Mouse (Mus musculus) hindbrain, embryonic 12.5 days (tissue): ENCODE measurements at regions not wholly inside any gene's neighbourhood (a gene's known extent, or its start where the extent isn't known, plus 50 kb on each side); places are given as distances from the start of the nearest gene placed in this dataset.
A peak's percentile ranks its signal among the peaks of the same experiment; 100 is the strongest.

Experiments
- ATAC-seq: fragments of 200-750 bp; cut with Nextera tagmentation; 2 replicates; pipeline ENCODE4 v1.8.0; 2017; ENCODE audit warnings: moderate TSS enrichment; ENCODE audit not compliant: low FRiP score
- H3K27ac ChIP-seq: fragments of 300-500 bp; sonication (generic); 2 replicates; pipeline ENCODE4 v1.5.1; 2016; ENCODE audit warnings: mild to moderate bottlenecking
- H3K27me3 ChIP-seq: fragments of 300-500 bp; sonication (generic); 2 replicates; pipeline ENCODE4 v1.6.1; 2016; ENCODE audit warnings: mild to moderate bottlenecking
- H3K36me3 ChIP-seq: fragments of 300-500 bp; sonication (generic); 2 replicates; pipeline ENCODE4 v1.6.1; 2016; ENCODE audit warnings: mild to moderate bottlenecking
- H3K4me1 ChIP-seq: fragments of 300-500 bp; sonication (generic); 2 replicates; pipeline ENCODE4 v1.6.1; 2016
- H3K4me2 ChIP-seq: fragments of 300-500 bp; sonication (generic); replicated peaks from 2 replicates; pipeline ENCODE4 v1.6.1; 2016; ENCODE audit warnings: mild to moderate bottlenecking
- H3K4me3 ChIP-seq: fragments of 300-500 bp; sonication (generic); 2 replicates; pipeline ENCODE4 v1.5.1; 2016; ENCODE audit warnings: mild to moderate bottlenecking
- H3K9ac ChIP-seq: fragments of 300-500 bp; sonication (generic); 2 replicates; pipeline ENCODE4 v1.6.1; 2016; ENCODE audit warnings: mild to moderate bottlenecking, moderate library complexity
- H3K9me3 ChIP-seq: fragments of 300-500 bp; sonication (generic); replicated peaks from 2 replicates; pipeline ENCODE4 v1.6.1; 2016; ENCODE audit warnings: mild to moderate bottlenecking
- WGBS: fragments of 180-500 bp; shearing (Covaris S2); methylation state at CpG from one replicate; pipeline ENCODE4 v1.1.7; 2016; 5-methylcytosine and 5-hydroxymethylcytosine counted together

- Histone ChIP-seq H3K36me3 (no peaks in the 10 kb centered on the region), H3K27me3 (no peaks in the 10 kb centered on the region), H3K9ac (no peak overlapping the region), H3K4me2 (no peak overlapping the region), H3K4me1 (no peaks in the 10 kb centered on the region), H3K4me3 (no peak overlapping the region), H3K9me3 (no peaks in the 10 kb centered on the region), H3K27ac (no peak overlapping the region)
- WGBS, result 76% methylated on average over 2 of the region's 2 CpGs
- no peak for ATAC-seq
These were observed 90.5 kb downstream of the Minar1 start for GRCm38 (mm10) chr9:89532435-89532834.

- H3K27ac ChIP-seq, result no peak overlapping the region
- WGBS, result 69% methylated on average over 1 of the region's 1 CpGs
- H3K9me3 ChIP-seq, result no peaks in the 10 kb centered on the region
- H3K9ac ChIP-seq, result no peak overlapping the region
- no peaks in the 10 kb centered on the region for H3K36me3 ChIP-seq
- no peak overlapping the region for H3K4me3 ChIP-seq
- H3K27me3 ChIP-seq, result no peaks in the 10 kb centered on the region
- no peak overlapping the region for H3K4me2 ChIP-seq
- no peak for ATAC-seq
- no peaks in the 10 kb centered on the region for H3K4me1 ChIP-seq
These were observed 98.8 kb downstream of the Minar1 start for GRCm38 (mm10) chr9:89524137-89524536.

GRCm38 (mm10) chr9:89523705-89524104, 99.2 kb downstream of the Minar1 start:
- Histone ChIP-seq H3K4me2 (no peak overlapping the region), H3K36me3 (no peaks in the 10 kb centered on the region), H3K9ac (no peak overlapping the region), H3K27me3 (no peaks in the 10 kb centered on the region), H3K4me1 (no peaks in the 10 kb centered on the region), H3K4me3 (no peak overlapping the region), H3K27ac (no peak overlapping the region), H3K9me3 (no peaks in the 10 kb centered on the region)
- WGBS, result 70% methylated on average over 3 of the region's 3 CpGs
- no peak for ATAC-seq

- WGBS, result 93% methylated on average over 6 of the region's 6 CpGs
- ATAC-seq, result peak; percentile 40; the same call in 1 of the 2 replicates
- H3K27ac ChIP-seq, result no peak overlapping the region
- H3K4me3 ChIP-seq, result no peak overlapping the region
- H3K4me2 ChIP-seq, result no peak overlapping the region
- no peaks in the 10 kb centered on the region for H3K9me3 ChIP-seq
- no peaks in the 10 kb centered on the region for H3K27me3 ChIP-seq
- H3K36me3 ChIP-seq, result no peaks in the 10 kb centered on the region
- no peaks in the 10 kb centered on the region for H3K4me1 ChIP-seq
- H3K9ac ChIP-seq, result no peak overlapping the region
These were observed 114.4 kb downstream of the Minar1 start for GRCm38 (mm10) chr9:89508407-89509101.

GRCm38 (mm10) chr9:89502083-89502482, 120.8 kb downstream of the Minar1 start:
- Histone ChIP-seq H3K27ac (no peak overlapping the region), H3K4me1 (peaks cover 1% of the 10 kb centered on the region), H3K9me3 (no peaks in the 10 kb centered on the region), H3K9ac (no peak overlapping the region), H3K27me3 (no peaks in the 10 kb centered on the region), H3K4me2 (no peak overlapping the region), H3K36me3 (no peaks in the 10 kb centered on the region), H3K4me3 (no peak overlapping the region)
- no peak for ATAC-seq
- WGBS, result 87% methylated on average over 2 of the region's 2 CpGs

GRCm38 (mm10) chr9:89497399-89497749, 125.6 kb downstream of the Minar1 start:
- peak overlapping the region; percentile 90 for H3K27ac ChIP-seq
- H3K27me3 ChIP-seq, result no peaks in the 10 kb centered on the region
- ATAC-seq, result peak; percentile 89
- no peaks in the 10 kb centered on the region for H3K36me3 ChIP-seq
- peak overlapping the region; percentile 3; the same call in 1 of the 2 replicates for H3K4me2 ChIP-seq
- peaks cover 11% of the 10 kb centered on the region for H3K4me1 ChIP-seq
- H3K9me3 ChIP-seq, result no peaks in the 10 kb centered on the region
- no peak overlapping the region for H3K9ac ChIP-seq
- 21% methylated on average over 6 of the region's 7 CpGs for WGBS
- H3K4me3 ChIP-seq, result no peak overlapping the region

- Histone ChIP-seq H3K27me3 (no peaks in the 10 kb centered on the region), H3K27ac (peak overlapping the region; percentile 90), H3K36me3 (no peaks in the 10 kb centered on the region), H3K9me3 (no peaks in the 10 kb centered on the region), H3K9ac (no peak overlapping the region), H3K4me3 (no peak overlapping the region), H3K4me2 (peak overlapping the region; percentile 3; the same call in 1 of the 2 replicates), H3K4me1 (peaks cover 11% of the 10 kb centered on the region)
- 36% methylated on average over 14 of the region's 14 CpGs for WGBS
- ATAC-seq, result peak; percentile 75
These were observed 126.1 kb downstream of the Minar1 start for GRCm38 (mm10) chr9:89496729-89497398.

GRCm38 (mm10) chr9:89487601-89488000, 135.3 kb downstream of the Minar1 start:
- no peak overlapping the region for H3K9ac ChIP-seq
- no peaks in the 10 kb centered on the region for H3K9me3 ChIP-seq
- H3K27me3 ChIP-seq, result no peaks in the 10 kb centered on the region
- no peaks in the 10 kb centered on the region for H3K36me3 ChIP-seq
- H3K27ac ChIP-seq, result no peak overlapping the region
- H3K4me3 ChIP-seq, result no peak overlapping the region
- H3K4me1 ChIP-seq, result no peaks in the 10 kb centered on the region
- H3K4me2 ChIP-seq, result no peak overlapping the region
- no peak for ATAC-seq
- 83% methylated on average over 4 of the region's 4 CpGs for WGBS

GRCm38 (mm10) chr9:89479406-89479805, 143.5 kb downstream of the Minar1 start:
- H3K4me2 ChIP-seq, result no peak overlapping the region
- H3K9me3 ChIP-seq, result no peaks in the 10 kb centered on the region
- H3K36me3 ChIP-seq, result no peaks in the 10 kb centered on the region
- 88% methylated on average over 3 of the region's 3 CpGs for WGBS
- H3K27ac ChIP-seq, result no peak overlapping the region
- no peak for ATAC-seq
- no peak overlapping the region for H3K9ac ChIP-seq
- H3K4me3 ChIP-seq, result no peak overlapping the region
- no peaks in the 10 kb centered on the region for H3K4me1 ChIP-seq
- no peaks in the 10 kb centered on the region for H3K27me3 ChIP-seq

- H3K9me3 ChIP-seq, result no peaks in the 10 kb centered on the region
- ATAC-seq, result no peak
- no peak overlapping the region for H3K4me3 ChIP-seq
- no peaks in the 10 kb centered on the region for H3K36me3 ChIP-seq
- no peak overlapping the region for H3K9ac ChIP-seq
- no peak overlapping the region for H3K4me2 ChIP-seq
- H3K27ac ChIP-seq, result no peak overlapping the region
- no peaks in the 10 kb centered on the region for H3K4me1 ChIP-seq
- 34% methylated on average over 5 of the region's 5 CpGs for WGBS
- H3K27me3 ChIP-seq, result no peaks in the 10 kb centered on the region
These were observed 161.7 kb downstream of the Minar1 start for GRCm38 (mm10) chr9:89461190-89461589.

GRCm38 (mm10) chr9:89456666-89457065, 166.3 kb downstream of the Minar1 start:
- no peak overlapping the region for H3K27ac ChIP-seq
- no peak overlapping the region for H3K4me2 ChIP-seq
- 89% methylated on average over 3 of the region's 3 CpGs for WGBS
- no peak overlapping the region for H3K4me3 ChIP-seq
- H3K9me3 ChIP-seq, result no peaks in the 10 kb centered on the region
- H3K36me3 ChIP-seq, result no peaks in the 10 kb centered on the region
- no peak overlapping the region for H3K9ac ChIP-seq
- no peak for ATAC-seq
- no peaks in the 10 kb centered on the region for H3K27me3 ChIP-seq
- no peaks in the 10 kb centered on the region for H3K4me1 ChIP-seq

GRCm38 (mm10) chr9:89449656-89450055, 173.3 kb downstream of the Minar1 start:
- Histone ChIP-seq H3K27me3 (no peaks in the 10 kb centered on the region), H3K9me3 (no peaks in the 10 kb centered on the region), H3K9ac (no peak overlapping the region), H3K4me3 (no peak overlapping the region), H3K4me1 (no peaks in the 10 kb centered on the region), H3K4me2 (no peak overlapping the region), H3K36me3 (no peaks in the 10 kb centered on the region), H3K27ac (no peak overlapping the region)
- ATAC-seq, result no peak
- WGBS, result 77% methylated on average over 6 of the region's 6 CpGs
